Mouse (Mus musculus) ES-Bruce4 (cell line): Measurements from ENCODE around the gene Col26a1. TPM values are rescaled to one million over a fixed set of nuclear protein-coding genes. Genes with fewer than 3 reads are reported as not detected.
A peak's percentile ranks its signal among the peaks of the same experiment; 100 is the strongest.

Source experiments
- H3K27ac ChIP-seq: 2 replicates; pipeline ENCODE4 v1.5.1; 2012; ENCODE audit warnings: low read length, inconsistent platforms; ENCODE audit not compliant: insufficient read depth
- H3K27me3 ChIP-seq: 2 replicates; pipeline ENCODE4 v1.6.1; 2012; ENCODE audit warnings: mild to moderate bottlenecking, low read length, inconsistent platforms; ENCODE audit not compliant: control insufficient read depth, poor library complexity, insufficient read depth, severe bottlenecking
- H3K36me3 ChIP-seq: 2 replicates; pipeline ENCODE4 v1.6.1; 2012; ENCODE audit warnings: inconsistent platforms, mild to moderate bottlenecking, low read length, moderate library complexity; ENCODE audit not compliant: control insufficient read depth, poor library complexity, insufficient read depth, severe bottlenecking
- H3K4me1 ChIP-seq: one replicate; pipeline ENCODE4 v1.8.1; 2011; ENCODE audit warnings: low read length; ENCODE audit not compliant: control insufficient read depth, insufficient read depth
- H3K4me3 ChIP-seq: 2 replicates; pipeline ENCODE4 v1.5.1; 2011; ENCODE audit warnings: low read depth, mild to moderate bottlenecking, low read length
- H3K9ac ChIP-seq: 2 replicates; pipeline ENCODE4 v1.6.1; 2012; ENCODE audit warnings: low read depth, mild to moderate bottlenecking, inconsistent platforms; ENCODE audit not compliant: poor library complexity, severe bottlenecking
- H3K9me3 ChIP-seq: replicated peaks from 2 replicates; pipeline ENCODE4 v1.6.1; 2012; ENCODE audit warnings: mild to moderate bottlenecking, low read length, inconsistent platforms; ENCODE audit not compliant: control insufficient read depth, poor library complexity, insufficient read depth, severe bottlenecking
- CTCF ChIP-seq: IDR thresholded peaks from one replicate; pipeline ENCODE4 v1.8.1; 2011; ENCODE audit warnings: low read depth, low read length
- EP300 ChIP-seq: IDR thresholded peaks from 2 replicates; pipeline ENCODE4 v1.6.1; 2011; ENCODE audit warnings: low read depth, low read length; ENCODE audit not compliant: insufficient read depth
- POLR2A ChIP-seq: IDR thresholded peaks from one replicate; pipeline ENCODE4 v1.8.1; 2011; ENCODE audit warnings: low read length; ENCODE audit not compliant: insufficient read depth
- polyA plus RNA-seq: library from polyadenylated mRNA; stranded (reverse); fragments of >200 nt; gene quantifications from 2 replicates; pipeline ENCODE4 v1.2.4, GENCODE M21; 2011; ENCODE audit warnings: low read depth; ENCODE audit not compliant: missing spikeins, insufficient read depth, insufficient read length

Gene Col26a1
- polyA plus RNA-seq, 1 experiment = 2.2 TPM

DNA sequence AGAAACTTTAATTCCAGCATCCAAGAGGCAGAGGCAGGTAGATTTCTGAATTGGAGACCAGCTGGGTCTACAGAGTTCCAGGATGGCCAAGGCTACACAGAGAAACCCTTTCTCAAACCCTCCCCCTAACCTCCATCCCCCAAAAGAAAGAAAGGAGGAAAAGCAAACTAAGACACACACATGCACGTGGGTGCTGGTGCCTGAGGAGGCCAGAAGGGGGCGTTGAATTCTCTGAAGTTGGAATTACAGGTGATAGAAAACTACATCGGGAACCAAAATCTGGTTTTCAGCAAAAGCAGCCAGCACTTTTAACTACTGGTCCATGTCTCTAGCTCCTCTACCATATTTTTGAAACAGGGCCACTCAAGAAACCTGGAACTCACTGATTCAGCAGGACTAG lies 21.6 kb upstream of the Col26a1 start:
- no peak overlapping the region for H3K9ac ChIP-seq
- no peak overlapping the region for H3K4me3 ChIP-seq
- no peaks in the 10 kb centered on the region for H3K9me3 ChIP-seq
- no peak overlapping the region for H3K27ac ChIP-seq
- no peaks in the 10 kb centered on the region for H3K4me1 ChIP-seq
- no peaks in the 10 kb centered on the region for H3K36me3 ChIP-seq
- peak; percentile 30 for TF ChIP-seq CTCF
- TF ChIP-seq EP300 = no peak
- no peaks in the 10 kb centered on the region for H3K27me3 ChIP-seq

DNA sequence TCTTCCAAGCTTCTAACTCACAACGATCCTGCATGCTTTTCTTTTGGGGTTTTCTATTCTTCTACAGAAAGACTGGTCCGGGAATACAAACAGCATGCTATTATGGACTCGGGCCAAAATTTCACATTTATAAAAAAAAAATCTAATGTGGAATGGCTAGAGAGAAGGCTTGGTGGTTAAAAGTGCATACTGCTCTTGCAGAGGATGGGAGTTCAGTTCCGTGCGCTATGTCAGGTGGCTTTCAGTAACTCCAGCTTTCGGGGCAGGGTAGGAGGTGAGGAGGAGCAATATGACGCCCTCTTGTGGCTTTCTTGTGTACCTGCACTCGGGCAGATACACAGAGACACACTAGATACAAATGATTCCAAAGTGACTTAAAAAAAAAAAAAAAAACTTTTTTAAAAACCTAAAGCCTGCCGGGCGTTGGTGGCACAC lies 12.5 kb upstream of the Col26a1 start:
- Histone ChIP-seq H3K9me3 (no peaks in the 10 kb centered on the region), H3K27me3 (no peaks in the 10 kb centered on the region), H3K36me3 (no peaks in the 10 kb centered on the region), H3K4me3 (no peak overlapping the region), H3K27ac (no peak overlapping the region), H3K4me1 (no peaks in the 10 kb centered on the region), H3K9ac (no peak overlapping the region)
- TF ChIP-seq POLR2A = no peak
- TF ChIP-seq CTCF = peak; percentile 75

DNA sequence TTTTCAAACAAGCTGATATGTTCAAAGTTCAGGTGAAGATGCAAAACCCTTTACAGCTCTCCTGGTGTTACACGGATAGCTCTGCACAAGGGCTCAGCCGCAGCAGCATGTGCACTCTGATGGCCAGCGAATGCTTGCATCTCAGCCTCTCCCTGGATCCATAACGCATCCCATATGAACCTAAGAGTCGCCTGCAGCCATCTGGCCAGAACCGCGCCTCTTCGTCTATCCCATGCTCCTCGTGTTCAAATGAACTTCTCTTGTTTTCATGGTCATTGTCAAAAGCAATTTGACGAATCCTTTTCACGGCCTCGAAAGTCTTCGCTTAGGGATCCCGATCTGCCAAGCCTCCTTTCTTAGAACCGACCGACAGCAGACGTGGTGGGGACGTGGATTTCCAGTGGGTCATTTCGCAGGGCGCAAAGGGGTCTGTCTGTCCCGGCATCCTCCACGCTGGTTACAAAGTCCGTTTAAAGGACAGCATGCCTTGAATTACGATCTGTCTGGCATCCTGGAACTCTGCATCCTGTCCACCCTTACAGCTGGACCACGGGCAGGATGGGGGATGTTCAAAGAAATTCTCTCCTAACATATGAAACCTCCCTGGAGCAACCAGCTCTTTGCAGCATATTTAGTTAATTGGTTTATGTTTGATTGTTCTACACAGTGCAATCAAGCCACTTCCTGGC lies 12.0 kb upstream of the Col26a1 start:
- no peaks in the 10 kb centered on the region for H3K27me3 ChIP-seq
- H3K9ac ChIP-seq = no peak overlapping the region
- TF ChIP-seq POLR2A (no peak), EP300 (no peak), CTCF (no peak)
- H3K9me3 ChIP-seq = no peaks in the 10 kb centered on the region
- H3K36me3 ChIP-seq = no peaks in the 10 kb centered on the region
- no peak overlapping the region for H3K27ac ChIP-seq
- H3K4me3 ChIP-seq = no peak overlapping the region
- H3K4me1 ChIP-seq = no peaks in the 10 kb centered on the region

DNA sequence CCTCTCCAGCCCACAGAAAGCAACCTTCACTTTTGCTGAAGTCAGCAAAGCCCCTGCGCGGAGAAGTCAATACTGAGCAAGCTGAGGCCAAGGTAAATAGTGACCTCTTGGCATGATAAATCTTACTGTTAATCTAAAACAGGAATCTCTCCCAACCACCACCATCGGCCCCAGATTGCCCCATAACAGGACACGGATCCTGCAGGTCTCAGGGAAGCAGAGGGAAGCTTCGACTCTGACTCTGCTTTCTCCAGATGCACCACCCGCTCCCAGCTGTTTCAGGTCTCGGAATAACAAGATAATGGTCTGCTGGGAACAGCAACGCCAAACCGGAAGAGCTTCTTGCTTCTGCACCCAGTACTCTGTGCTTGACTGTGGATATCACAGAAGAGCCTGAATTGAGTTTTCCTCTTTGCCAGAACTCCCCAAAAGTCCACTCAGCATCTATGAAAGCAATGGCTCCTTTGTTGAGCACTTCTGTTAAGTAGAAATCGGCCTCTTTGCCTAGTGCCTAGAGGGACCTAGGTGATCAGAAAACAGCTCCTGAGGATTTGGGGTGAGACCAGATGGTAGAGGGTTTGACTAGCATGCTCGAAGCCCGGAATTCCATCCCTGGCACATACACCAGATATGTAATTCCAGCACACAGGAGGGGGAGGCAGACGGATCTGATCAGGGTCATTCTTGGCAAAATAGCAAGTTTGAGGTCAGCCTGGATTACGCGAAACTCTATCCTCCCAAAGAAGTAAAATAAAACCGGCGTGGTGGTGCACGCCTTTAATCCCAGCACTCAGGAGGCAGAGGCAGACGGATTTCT lies 5.7 kb upstream of the Col26a1 start:
- Histone ChIP-seq H3K36me3 (no peaks in the 10 kb centered on the region), H3K27me3 (no peaks in the 10 kb centered on the region), H3K4me3 (no peak overlapping the region), H3K27ac (no peak overlapping the region), H3K9ac (no peak overlapping the region), H3K9me3 (no peaks in the 10 kb centered on the region), H3K4me1 (no peaks in the 10 kb centered on the region)
- TF ChIP-seq CTCF (no peak), EP300 (no peak), POLR2A (no peak)

DNA sequence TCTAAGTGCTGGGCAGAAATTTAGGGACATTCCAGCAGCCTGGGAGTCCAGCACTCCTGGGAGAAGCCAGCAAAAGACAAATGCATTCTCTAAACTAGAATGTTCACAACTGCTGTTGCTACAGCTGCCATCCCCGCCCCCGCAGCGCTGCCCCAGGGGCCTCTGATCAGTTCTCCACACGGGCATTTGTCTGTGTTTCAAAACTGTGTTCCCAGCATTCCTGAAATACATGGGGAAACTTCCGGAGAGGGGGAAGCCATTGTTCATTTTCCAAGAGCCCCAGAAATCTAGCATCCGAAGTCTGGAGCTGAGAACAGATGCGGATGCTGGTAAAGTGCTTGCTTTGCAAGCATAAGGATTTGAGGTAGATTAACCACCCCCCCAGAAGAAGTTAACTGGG lies 3.9 kb upstream of the Col26a1 start:
- no peaks in the 10 kb centered on the region for H3K9me3 ChIP-seq
- 0 out of 2 replicates have a peak, but pooled peaks cover 2% of the 10 kb centered on the region for H3K27me3 ChIP-seq
- no peaks in the 10 kb centered on the region for H3K4me1 ChIP-seq
- no peak for TF ChIP-seq POLR2A
- no peak for TF ChIP-seq EP300
- no peak for TF ChIP-seq CTCF
- no peak overlapping the region for H3K27ac ChIP-seq
- H3K4me3 ChIP-seq = no peak overlapping the region
- no peaks in the 10 kb centered on the region for H3K36me3 ChIP-seq
- no peak overlapping the region for H3K9ac ChIP-seq

DNA sequence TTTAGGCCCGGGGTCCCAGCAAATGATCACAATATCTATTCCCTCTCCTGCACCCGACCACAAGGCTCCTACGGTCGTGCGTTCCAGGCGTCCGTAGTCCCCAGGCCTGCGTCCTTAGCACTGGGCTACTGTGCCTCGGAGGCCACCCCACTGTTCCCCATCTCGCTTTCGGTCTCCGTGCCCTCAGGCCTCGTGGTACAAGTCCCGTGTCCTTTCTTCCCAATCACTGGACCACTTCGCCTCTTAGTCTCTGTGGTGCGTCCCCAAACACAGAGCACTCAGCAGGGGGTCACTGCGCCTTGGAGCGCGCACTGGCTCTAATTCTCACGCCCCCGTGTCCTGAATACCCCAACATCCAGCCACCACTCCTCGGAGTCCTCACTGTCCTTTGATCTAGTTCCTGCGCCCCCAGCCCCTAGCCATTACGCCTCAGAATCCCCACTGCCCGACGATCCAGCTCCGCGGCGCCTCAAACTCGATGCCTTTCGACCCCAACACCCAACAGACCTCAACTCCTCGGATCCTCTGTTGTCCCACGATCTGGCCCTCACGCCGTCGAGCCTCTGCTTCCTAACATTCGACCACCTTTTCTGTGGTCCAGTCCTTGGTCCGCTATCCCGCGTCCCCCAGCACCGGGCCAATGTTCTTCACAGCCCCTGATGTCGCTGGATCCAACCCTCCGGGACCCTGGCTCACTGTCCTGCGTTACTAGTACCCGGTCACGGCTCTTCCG lies 788 bp downstream of the Col26a1 start:
- Histone ChIP-seq H3K27ac (no peak overlapping the region), H3K27me3 (0 out of 2 replicates have a peak, but pooled peaks cover 2% of the 10 kb centered on the region), H3K9ac (peak overlapping the region; percentile 20), H3K4me3 (peak overlapping the region; percentile 31), H3K9me3 (no peaks in the 10 kb centered on the region), H3K36me3 (no peaks in the 10 kb centered on the region), H3K4me1 (no peaks in the 10 kb centered on the region)
- no peak for TF ChIP-seq CTCF
- TF ChIP-seq POLR2A = no peak
- no peak for TF ChIP-seq EP300
